Mouse (Mus musculus) spleen, embryonic (tissue): ENCODE measurements at regions not wholly inside any gene's neighbourhood (a gene's known extent, or its start where the extent isn't known, plus 50 kb on each side); places are given as distances from the start of the nearest gene placed in this dataset.

Experiments
- CTCF ChIA-PET: fragments of 350-600 bp; sonication (Branson Sonifier 250); formaldehyde crosslinking; loops from one replicate; lab custom pipeline; 2022; lab: Charles Lee

- CTCF ChIA-PET, result no interaction called here
These were observed 97.0 kb upstream of the Myo10 start for GRCm38 (mm10) chr15:25525337-25525736.

GRCm38 (mm10) chr15:25536451-25537334, 85.6 kb upstream of the Myo10 start:
- CTCF ChIA-PET, result no interaction called here

- CTCF ChIA-PET, result no interaction called here
These were observed 82.8 kb upstream of the Myo10 start for GRCm38 (mm10) chr15:25539344-25540176.

GRCm38 (mm10) chr15:25542382-25542781, 79.9 kb upstream of the Myo10 start:
- CTCF ChIA-PET, result no interaction called here

- CTCF ChIA-PET, result no interaction called here
These were observed 76.1 kb upstream of the Myo10 start for GRCm38 (mm10) chr15:25546185-25546584.

- CTCF ChIA-PET, result no interaction called here
These were observed 71.9 kb upstream of the Myo10 start for GRCm38 (mm10) chr15:25550269-25551054.

GRCm38 (mm10) chr15:25554945-25555344, 67.4 kb upstream of the Myo10 start:
- CTCF ChIA-PET, result no interaction called here

GRCm38 (mm10) chr15:25555852-25556251, 66.5 kb upstream of the Myo10 start:
- CTCF ChIA-PET, result interaction anchor here (0.7 kb wide), 1 partner anchor 382 kb away, joined by 4 read pairs; no protein-coding TSS in a partner anchor

- CTCF ChIA-PET, result no interaction called here
These were observed 64.8 kb upstream of the Myo10 start for GRCm38 (mm10) chr15:25557566-25557965.

GRCm38 (mm10) chr15:25558240-25558639, 64.1 kb upstream of the Myo10 start:
- CTCF ChIA-PET, result no interaction called here

- CTCF ChIA-PET, result no interaction called here
These were observed 58.7 kb upstream of the Myo10 start for GRCm38 (mm10) chr15:25563641-25564040.

- CTCF ChIA-PET, result no interaction called here
These were observed 49.8 kb upstream of the Myo10 start for GRCm38 (mm10) chr15:25572495-25572894.
